Comparison of ENCODE assay signal across 29 mouse cellular contexts in the genomic region with DNA sequence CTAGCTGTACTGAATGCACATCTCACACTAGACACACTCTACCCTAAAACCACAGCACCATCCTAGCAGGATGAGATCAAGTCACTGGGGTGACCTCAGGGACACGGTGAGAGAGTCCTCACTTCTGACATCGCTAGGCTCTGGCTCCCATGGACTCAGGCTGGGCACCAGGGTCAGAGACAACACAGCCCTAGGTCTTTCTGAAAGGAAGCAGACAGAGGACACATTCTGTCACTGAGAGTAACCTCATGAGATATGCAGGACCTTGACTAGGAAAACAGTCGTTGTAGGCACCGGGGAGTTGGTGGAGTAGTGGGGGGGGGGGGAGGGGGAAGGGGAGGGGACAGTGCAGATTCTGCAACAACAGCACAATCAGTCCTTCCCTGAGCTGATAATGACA. TPM values are rescaled to one million over a fixed set of nuclear protein-coding genes. Genes with fewer than 3 reads are reported as not detected.
DNase-seq lines count a peak whose midpoint lies in the region; ATAC-seq and TF ChIP-seq lines count a peak whose summit lies in the region.
"Had no signal": no experiment of that assay in that cellular context is flagged by ENCODE, and none has a peak within 500 bp of the region (broad histone marks: within the 10 kb centered on the region; RNA-seq: fewer than 3 reads in every experiment).

No protein-coding gene starts in this region.

- H3K4me1 ChIP-seq in forebrain, embryonic 10.5 days: peaks cover 46% of the 10 kb centered on the region
- peaks cover 24% of the 10 kb centered on the region for H3K4me1 ChIP-seq in forebrain, embryonic 12.5 days
- peaks cover 12% of the 10 kb centered on the region for H3K4me1 ChIP-seq in kidney, adult 2 months (ENCODE audit: control insufficient read depth, insufficient read depth, low read length)
- H3K4me1 ChIP-seq in liver, embryonic 12.5 days: peaks cover 90% of the 10 kb centered on the region
- H3K4me1 ChIP-seq in liver, postnatal 0 days (ENCODE audit: insufficient read depth): peaks cover 65% of the 10 kb centered on the region
- H3K4me1 ChIP-seq in lung, adult 2 months (ENCODE audit: control insufficient read depth, insufficient read depth, low read length): peaks cover 25% of the 10 kb centered on the region

- no peak for TF ChIP-seq EP300 in liver, postnatal 0 days (IDR thresholded peaks at IDR 0.05; ENCODE audit: low read depth)

- no peak for ATAC-seq in forebrain, embryonic 12.5 days (ENCODE audit: low FRiP score)
- ATAC-seq in liver, embryonic 12.5 days: no peak
- no peak for ATAC-seq in liver, postnatal 0 days
- ATAC-seq: forebrain, embryonic 16.5 days; inflammation-experienced regulatory T-cells, adult 6 months; midbrain, embryonic 15.5 days had no signal

- TF ChIP-seq CTCF in kidney, adult 2 months (conservative IDR thresholded peaks at IDR 0.05; ENCODE audit: insufficient read depth, insufficient read length, low read depth, low read length): no peak
- TF ChIP-seq CTCF in liver, postnatal 0 days (IDR thresholded peaks at IDR 0.05; ENCODE audit: low read depth): no peak
- TF ChIP-seq CTCF in lung, adult 2 months (IDR thresholded peaks at IDR 0.05; ENCODE audit: insufficient read depth, low read length): no peak

- TF ChIP-seq POLR2A in kidney, adult 2 months (IDR thresholded peaks at IDR 0.05; ENCODE audit: low read depth, low read length): no peak
- TF ChIP-seq POLR2A in lung, adult 2 months (IDR thresholded peaks at IDR 0.05; ENCODE audit: borderline replicate concordance, extremely low read depth, low read depth, low read length): no peak

- 0 out of 2 replicates have a peak overlapping the region, but pooled peaks have one; percentile 16 for H3K27ac ChIP-seq in forebrain, embryonic 10.5 days
- H3K27ac ChIP-seq in forebrain, embryonic 12.5 days: no peak overlapping the region
- H3K27ac ChIP-seq in kidney, adult 2 months (ENCODE audit: insufficient read depth, low read depth, low read length): peak overlapping the region; percentile 57
- peak overlapping the region; percentile 98 for H3K27ac ChIP-seq in liver, embryonic 12.5 days
- peak overlapping the region; percentile 62; the same call in 1 of the 2 replicates for H3K27ac ChIP-seq in liver, postnatal 0 days (ENCODE audit: low read depth)
- H3K27ac ChIP-seq: hindbrain, embryonic 14.5 days; midbrain, embryonic 10.5 days; midbrain, embryonic 15.5 days had no signal

- DNase-seq in forebrain, embryonic 10.5 days (ENCODE audit: extremely low spot score, low spot score): no peak
- DNase-seq in kidney, adult 2 months: no peak
- no peak for DNase-seq in kidney, adult 18-20 months
- no peak for DNase-seq in liver, postnatal 0 days
- DNase-seq in adrenal gland, postnatal 14 days: no peak
- no peak for DNase-seq in lung, adult 2 months
- DNase-seq: adrenal gland, adult 8-10 months; cerebellum, adult 11 months; cerebellum, adult 9-11 months; heart, postnatal 4 days; kidney, adult 8-10 months; kidney, postnatal 10 days; layer of hippocampus, adult 9-11 months; right cerebral cortex, postnatal 25 days; thymus, adult 2 months; thymus, postnatal 36 days had no signal

- H3K4me3 ChIP-seq in forebrain, embryonic 10.5 days: no peak overlapping the region
- H3K4me3 ChIP-seq in forebrain, embryonic 12.5 days (replicated peaks): no peak overlapping the region
- no peak overlapping the region for H3K4me3 ChIP-seq in kidney, adult 2 months (ENCODE audit: insufficient read depth, low read depth, low read length)
- H3K4me3 ChIP-seq in liver, embryonic 12.5 days: 0 out of 2 replicates have a peak overlapping the region, but pooled peaks have one; percentile 12
- no peak overlapping the region for H3K4me3 ChIP-seq in liver, postnatal 0 days (ENCODE audit: low read depth, low read length)
- no peak overlapping the region for H3K4me3 ChIP-seq in lung, adult 2 months (replicated peaks; ENCODE audit: extremely low read depth, low read depth, low read length)
- H3K4me3 ChIP-seq: limb, embryonic 10.5 days; limb, embryonic 15.5 days; midbrain, embryonic 10.5 days; midbrain, embryonic 15.5 days had no signal

- H3K9ac ChIP-seq in forebrain, embryonic 12.5 days: no peak overlapping the region
- H3K9ac ChIP-seq in liver, embryonic 12.5 days: peak overlapping the region; percentile 75
- H3K9ac ChIP-seq in liver, postnatal 0 days (replicated peaks): no peak overlapping the region
- H3K9ac ChIP-seq: hindbrain, embryonic 14.5 days; limb, embryonic 15.5 days; midbrain, embryonic 15.5 days had no signal

- H3K27me3 ChIP-seq in forebrain, embryonic 10.5 days (ENCODE audit: poor library complexity, severe bottlenecking): peaks cover 17% of the 10 kb centered on the region
- peaks cover 29% of the 10 kb centered on the region for H3K27me3 ChIP-seq in forebrain, embryonic 12.5 days
- H3K27me3 ChIP-seq in kidney, adult 2 months (replicated peaks; ENCODE audit: control insufficient read depth, insufficient read depth, low read length): no peaks in the 10 kb centered on the region
- H3K27me3 ChIP-seq in liver, embryonic 12.5 days (replicated peaks): no peaks in the 10 kb centered on the region
- H3K27me3 ChIP-seq in liver, postnatal 0 days (ENCODE audit: insufficient read depth, low read length): no peaks in the 10 kb centered on the region
- H3K27me3 ChIP-seq: limb, embryonic 15.5 days; midbrain, embryonic 15.5 days had no signal

- no peaks in the 10 kb centered on the region for H3K9me3 ChIP-seq in forebrain, embryonic 10.5 days
- H3K9me3 ChIP-seq in forebrain, embryonic 12.5 days: no peaks in the 10 kb centered on the region
- no peaks in the 10 kb centered on the region for H3K9me3 ChIP-seq in liver, embryonic 12.5 days (replicated peaks)
- H3K9me3 ChIP-seq in liver, postnatal 0 days (ENCODE audit: low read length): no peaks in the 10 kb centered on the region
- H3K9me3 ChIP-seq: G1E; limb, embryonic 10.5 days; limb, embryonic 15.5 days; midbrain, embryonic 10.5 days; midbrain, embryonic 15.5 days had no signal

- 67% methylated on average over 4 of the region's 4 CpGs for WGBS in forebrain, embryonic 10.5 days
- WGBS in forebrain, embryonic 12.5 days: 60% methylated on average over 4 of the region's 4 CpGs
- 31% methylated on average over 4 of the region's 4 CpGs for WGBS in kidney, adult 2 months
- 31% methylated on average over 4 of the region's 4 CpGs for WGBS in liver, embryonic 12.5 days (ENCODE audit: insufficient replicate concordance)
- WGBS in liver, postnatal 0 days (ENCODE audit: insufficient replicate concordance): 14% methylated on average over 4 of the region's 4 CpGs
- WGBS in lung, adult 2 months: 50% methylated on average over 4 of the region's 4 CpGs

- H3K4me2 ChIP-seq in forebrain, embryonic 12.5 days: no peak overlapping the region
- peak overlapping the region; percentile 89 for H3K4me2 ChIP-seq in liver, embryonic 12.5 days
- H3K4me2 ChIP-seq in liver, postnatal 0 days (ENCODE audit: low read depth, low read length): no peak overlapping the region
- H3K4me2 ChIP-seq: hindbrain, embryonic 14.5 days; limb, embryonic 15.5 days; midbrain, embryonic 15.5 days had no signal

- no peaks in the 10 kb centered on the region for H3K36me3 ChIP-seq in forebrain, embryonic 10.5 days (replicated peaks)
- no peaks in the 10 kb centered on the region for H3K36me3 ChIP-seq in forebrain, embryonic 12.5 days (replicated peaks)
- H3K36me3 ChIP-seq in kidney, adult 2 months (ENCODE audit: control insufficient read depth, insufficient read depth, low read length): no peaks in the 10 kb centered on the region
- H3K36me3 ChIP-seq in liver, embryonic 12.5 days: peaks cover 19% of the 10 kb centered on the region
- no peaks in the 10 kb centered on the region for H3K36me3 ChIP-seq in liver, postnatal 0 days (replicated peaks; ENCODE audit: insufficient read depth, low read length)
- H3K36me3 ChIP-seq: G1E; limb, embryonic 10.5 days; limb, embryonic 15.5 days; midbrain, embryonic 10.5 days; midbrain, embryonic 15.5 days had no signal

RNA-seq across cellular contexts. Expression of a gene that starts 4.7 kb away (rescaled TPM):
- polyA plus RNA-seq in forebrain, embryonic 10.5 days (2016; fragmentation: Nextera tagmentation; extraction: Ambion mirVana): 5.8 TPM in 2 replicates
- 8.3 and 9.3 TPM in 2 replicates for polyA plus RNA-seq in forebrain, embryonic 12.5 days (2016; fragmentation: Nextera tagmentation; extraction: Ambion mirVana)
- polyA plus RNA-seq in kidney, adult 2 months (2012; rRNA removed): 13.8 and 14.6 TPM in 2 replicates
- 20.0 and 23.5 TPM in 2 replicates for polyA plus RNA-seq in liver, embryonic 12.5 days (2016; fragmentation: Nextera tagmentation; extraction: Ambion mirVana)
- polyA plus RNA-seq in liver, postnatal 0 days (2015; fragmentation: Nextera tagmentation; extraction: Ambion mirVana): 4.4 and 4.5 TPM in 2 replicates
- total RNA-seq in adrenal gland, postnatal 14 days (2021): 6.2 and 9.8 TPM in 2 replicates
- polyA plus RNA-seq in lung, adult 2 months (2012; rRNA removed): 19.0 and 22.2 TPM in 2 replicates

RNA-seq across cellular contexts. Expression of a gene that starts 25.9 kb away (rescaled TPM):
- polyA plus RNA-seq in forebrain, embryonic 10.5 days (2016; fragmentation: Nextera tagmentation; extraction: Ambion mirVana): 0.06 TPM in 1 of 2 replicates, not detected in the other
- 0.13 and 0.15 TPM in 2 replicates for polyA plus RNA-seq in forebrain, embryonic 12.5 days (2016; fragmentation: Nextera tagmentation; extraction: Ambion mirVana)
- 0.07 TPM in 1 of 2 replicates, not detected in the other for polyA plus RNA-seq in kidney, adult 2 months (2012; rRNA removed)
- not detected in 2 replicates for polyA plus RNA-seq in liver, embryonic 12.5 days (2016; fragmentation: Nextera tagmentation; extraction: Ambion mirVana)
- 0.05 TPM in 2 replicates for polyA plus RNA-seq in liver, postnatal 0 days (2015; fragmentation: Nextera tagmentation; extraction: Ambion mirVana)
- total RNA-seq in adrenal gland, postnatal 14 days (2021): 5.6 and 8.5 TPM in 2 replicates
- polyA plus RNA-seq in lung, adult 2 months (2012; rRNA removed): 1.5 and 2.1 TPM in 2 replicates
- total RNA-seq: gastrocnemius, adult 8-10 months; heart, postnatal 4 days; neutrophil, adult 5-6 weeks had no signal
- polyA plus RNA-seq: limb, embryonic 10.5 days; limb, embryonic 15.5 days; macrophage had no signal

RNA-seq across cellular contexts. Expression of a gene that starts 28.1 kb away (rescaled TPM):
- polyA plus RNA-seq in forebrain, embryonic 10.5 days (2016; fragmentation: Nextera tagmentation; extraction: Ambion mirVana): 0.11 and 0.19 TPM in 2 replicates
- polyA plus RNA-seq in forebrain, embryonic 12.5 days (2016; fragmentation: Nextera tagmentation; extraction: Ambion mirVana): 0.45 and 0.74 TPM in 2 replicates
- polyA plus RNA-seq in kidney, adult 2 months (2012; rRNA removed): 0.53 and 1.3 TPM in 2 replicates
- 0.89 TPM in 2 replicates for polyA plus RNA-seq in liver, embryonic 12.5 days (2016; fragmentation: Nextera tagmentation; extraction: Ambion mirVana)
- polyA plus RNA-seq in liver, postnatal 0 days (2015; fragmentation: Nextera tagmentation; extraction: Ambion mirVana): 0.23 and 0.27 TPM in 2 replicates
- total RNA-seq in adrenal gland, postnatal 14 days (2021): 2.1 and 2.4 TPM in 2 replicates
- 0.26 and 0.32 TPM in 2 replicates for polyA plus RNA-seq in lung, adult 2 months (2012; rRNA removed)
- total RNA-seq: gastrocnemius, adult 8-10 months had no signal
- polyA plus RNA-seq: G1E; inflammation-experienced regulatory T-cells, adult 6 months; macrophage had no signal

RNA-seq across cellular contexts. Expression of a gene that starts 54.1 kb away (rescaled TPM):
- polyA plus RNA-seq in forebrain, embryonic 10.5 days (2016; fragmentation: Nextera tagmentation; extraction: Ambion mirVana): 20.1 and 20.8 TPM in 2 replicates
- polyA plus RNA-seq in forebrain, embryonic 12.5 days (2016; fragmentation: Nextera tagmentation; extraction: Ambion mirVana): 18.9 and 19.4 TPM in 2 replicates
- 24.6 and 29.8 TPM in 2 replicates for polyA plus RNA-seq in kidney, adult 2 months (2012; rRNA removed)
- polyA plus RNA-seq in liver, embryonic 12.5 days (2016; fragmentation: Nextera tagmentation; extraction: Ambion mirVana): 14.4 TPM in 2 replicates
- polyA plus RNA-seq in liver, postnatal 0 days (2015; fragmentation: Nextera tagmentation; extraction: Ambion mirVana): 6.5 and 7.6 TPM in 2 replicates
- 58.6 and 86.2 TPM in 2 replicates for total RNA-seq in adrenal gland, postnatal 14 days (2021)
- 26.4 and 30.8 TPM in 2 replicates for polyA plus RNA-seq in lung, adult 2 months (2012; rRNA removed)
